Mouse (Mus musculus) midbrain, postnatal 0 days (tissue): ENCODE data around the gene Impg1. TPM values are rescaled to one million over a fixed set of nuclear protein-coding genes. Genes with fewer than 3 reads are reported as not detected.

Experiments used
- ATAC-seq: fragments of 200-750 bp; cut with Nextera tagmentation; 2 replicates; pipeline ENCODE4 v1.8.0; 2017; ENCODE audit warnings: moderate number of reproducible peaks, mild to moderate bottlenecking, moderate TSS enrichment, moderate library complexity; ENCODE audit not compliant: low FRiP score
- DNase-seq: peaks from one replicate; pipeline ENCODE4 v3.0.0-alpha.2; 2015; ENCODE audit warnings: low spot score
- H3K27ac ChIP-seq: fragments of 300-500 bp; sonication (generic); 2 replicates; pipeline ENCODE4 v1.5.1; 2014; ENCODE audit warnings: low read depth, mild to moderate bottlenecking, low read length, mixed read lengths
- H3K27me3 ChIP-seq: fragments of 300-500 bp; sonication (generic); 2 replicates; pipeline ENCODE4 v1.6.1; 2014; ENCODE audit warnings: low read length, control low read depth, mixed read lengths; ENCODE audit not compliant: insufficient read depth
- H3K36me3 ChIP-seq: fragments of 300-500 bp; sonication (generic); 2 replicates; pipeline ENCODE4 v1.6.1; 2014; ENCODE audit warnings: low read length, control low read depth, mixed read lengths; ENCODE audit not compliant: insufficient read depth
- H3K4me1 ChIP-seq: fragments of 300-500 bp; sonication (generic); 2 replicates; pipeline ENCODE4 v1.6.1; 2014; ENCODE audit warnings: mild to moderate bottlenecking, control low read depth, antibody characterized with exemption, low read length, mixed read lengths; ENCODE audit not compliant: insufficient read depth
- H3K4me2 ChIP-seq: fragments of 300-500 bp; sonication (generic); 2 replicates; pipeline ENCODE4 v1.6.1; 2014; ENCODE audit warnings: low read depth, mild to moderate bottlenecking, low read length, mixed read lengths; ENCODE audit not compliant: poor library complexity, severe bottlenecking
- H3K4me3 ChIP-seq: fragments of 300-500 bp; sonication (generic); 2 replicates; pipeline ENCODE4 v1.5.1; 2014; ENCODE audit warnings: low read depth, mild to moderate bottlenecking, low read length, moderate library complexity
- H3K9ac ChIP-seq: fragments of 300-500 bp; sonication (generic); replicated peaks from 2 replicates; pipeline ENCODE4 v1.6.1; 2014; ENCODE audit warnings: mild to moderate bottlenecking, low read length, moderate library complexity, mixed read lengths; ENCODE audit not compliant: poor library complexity, severe bottlenecking
- H3K9me3 ChIP-seq: fragments of 300-500 bp; sonication (generic); 2 replicates; pipeline ENCODE4 v1.6.1; 2016; ENCODE audit warnings: low read length, control low read depth
- CTCF ChIP-seq: IDR thresholded peaks from 2 replicates; pipeline ENCODE4 v1.5.1; 2016; ENCODE audit warnings: antibody characterized with exemption, mild to moderate bottlenecking
- WGBS: fragments of 180-500 bp; shearing (Covaris S2); extraction: QIAGEN DNeasy Blood & Tissue Kit; methylation state at CpG from one replicate; pipeline ENCODE4 v1.1.7; 2014; 5-methylcytosine and 5-hydroxymethylcytosine counted together
- polyA plus RNA-seq: library from polyadenylated mRNA; unstranded; fragments of >200 nt; fragmentation: Nextera tagmentation; extraction: Ambion mirVana; gene quantifications from 2 replicates; pipeline ENCODE4 v1.2.1, GENCODE M21; 2015
- total RNA-seq: library from RNA; depleted of rRNA; stranded (reverse); fragments of >200 nt; gene quantifications from 2 replicates; pipeline ENCODE4 v1.2.3, GENCODE M21; 2014

Impg1 gene
- total and polyA plus RNA-seq, 2 experiments from 2014 or later, result not detected

DNA sequence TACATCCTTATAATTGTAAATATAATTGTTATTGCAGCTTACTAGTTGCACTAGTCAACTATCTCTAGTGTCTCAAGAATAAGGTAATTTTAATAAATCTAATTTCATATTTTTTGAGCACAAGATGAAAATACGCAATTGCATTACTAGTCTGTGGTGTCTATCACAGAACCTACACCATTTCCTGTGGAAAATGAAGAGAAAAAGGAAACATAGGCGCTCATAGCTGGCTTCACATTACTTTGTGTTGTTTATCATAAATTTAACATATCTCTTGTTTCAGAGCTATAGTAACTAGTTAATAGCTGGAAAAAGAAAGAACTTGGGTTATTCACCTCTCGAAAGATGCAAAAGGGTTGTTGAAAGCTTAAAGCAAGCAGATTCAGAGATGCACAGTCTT lies 182.9 kb downstream of the Impg1 start:
- H3K9ac ChIP-seq, result no peak overlapping the region
- DNase-seq (no peak), ATAC-seq (no peak)
- 96% methylated on average over 3 of the region's 3 CpGs for WGBS
- no peak overlapping the region for H3K27ac ChIP-seq
- H3K4me1 ChIP-seq, result no peaks in the 10 kb centered on the region
- no peak for TF ChIP-seq CTCF
- H3K36me3 ChIP-seq, result peaks cover 6% of the 10 kb centered on the region; the same call in 1 of the 2 replicates
- H3K4me3 ChIP-seq, result no peak overlapping the region
- no peaks in the 10 kb centered on the region for H3K9me3 ChIP-seq
- H3K4me2 ChIP-seq, result no peak overlapping the region
- no peaks in the 10 kb centered on the region for H3K27me3 ChIP-seq

DNA sequence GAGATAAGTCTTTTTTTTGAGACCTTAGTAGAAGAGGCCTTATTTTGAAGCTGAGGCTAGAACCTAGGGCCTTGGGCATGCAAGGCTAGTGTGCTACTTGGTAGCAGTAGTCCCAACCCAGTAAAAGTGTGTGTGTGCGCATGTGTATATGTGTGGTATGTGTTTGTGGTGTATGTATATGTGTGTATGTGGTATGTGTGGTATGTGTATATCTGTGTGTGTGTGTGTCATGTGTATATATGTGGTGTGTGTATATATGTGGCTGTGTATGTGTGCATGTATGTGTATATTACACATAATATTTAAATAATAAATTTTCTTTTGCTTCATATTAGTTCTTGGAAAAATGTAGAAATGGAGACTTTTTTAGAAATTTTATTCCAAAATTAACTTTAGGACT lies 184.6 kb downstream of the Impg1 start:
- no peaks in the 10 kb centered on the region for H3K9me3 ChIP-seq
- no peak overlapping the region for H3K4me2 ChIP-seq
- H3K27me3 ChIP-seq, result no peaks in the 10 kb centered on the region
- H3K9ac ChIP-seq, result no peak overlapping the region
- H3K36me3 ChIP-seq, result peaks cover 8% of the 10 kb centered on the region; the same call in 1 of the 2 replicates
- no peak for TF ChIP-seq CTCF
- DNase-seq (no peak), ATAC-seq (no peak)
- H3K4me1 ChIP-seq, result no peaks in the 10 kb centered on the region
- no peak overlapping the region for H3K4me3 ChIP-seq
- no peak overlapping the region for H3K27ac ChIP-seq
- 100% methylated on average over 1 of the region's 1 CpGs for WGBS

DNA sequence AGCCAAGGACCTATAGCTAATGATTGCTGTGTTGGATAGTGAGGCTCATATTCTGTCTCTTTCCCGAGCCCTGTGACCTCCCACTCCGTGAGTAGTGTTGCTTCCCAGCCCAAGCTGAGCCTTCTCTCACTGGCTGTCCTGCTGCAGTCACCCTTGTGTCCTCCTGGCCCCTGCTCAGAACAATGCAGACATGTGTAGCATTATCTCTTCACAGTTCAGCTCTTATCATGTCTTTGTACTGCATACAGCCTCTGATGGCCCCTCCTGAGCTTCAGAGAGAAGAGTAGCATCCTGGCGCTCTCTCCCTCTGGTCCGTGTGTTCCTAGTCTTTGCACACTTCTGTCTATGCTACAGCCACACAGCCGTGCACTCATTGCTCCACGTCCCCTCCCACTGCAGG lies 187.5 kb downstream of the Impg1 start:
- H3K27me3 ChIP-seq, result no peaks in the 10 kb centered on the region
- no peaks in the 10 kb centered on the region for H3K9me3 ChIP-seq
- TF ChIP-seq CTCF, result no peak
- H3K4me1 ChIP-seq, result no peaks in the 10 kb centered on the region
- DNase-seq (no peak), ATAC-seq (no peak)
- H3K27ac ChIP-seq, result no peak overlapping the region
- no peak overlapping the region for H3K4me3 ChIP-seq
- no peak overlapping the region for H3K4me2 ChIP-seq
- WGBS, result 79% methylated on average over 6 of the region's 6 CpGs
- H3K9ac ChIP-seq, result no peak overlapping the region
- peaks cover 5% of the 10 kb centered on the region; the same call in 1 of the 2 replicates for H3K36me3 ChIP-seq

DNA sequence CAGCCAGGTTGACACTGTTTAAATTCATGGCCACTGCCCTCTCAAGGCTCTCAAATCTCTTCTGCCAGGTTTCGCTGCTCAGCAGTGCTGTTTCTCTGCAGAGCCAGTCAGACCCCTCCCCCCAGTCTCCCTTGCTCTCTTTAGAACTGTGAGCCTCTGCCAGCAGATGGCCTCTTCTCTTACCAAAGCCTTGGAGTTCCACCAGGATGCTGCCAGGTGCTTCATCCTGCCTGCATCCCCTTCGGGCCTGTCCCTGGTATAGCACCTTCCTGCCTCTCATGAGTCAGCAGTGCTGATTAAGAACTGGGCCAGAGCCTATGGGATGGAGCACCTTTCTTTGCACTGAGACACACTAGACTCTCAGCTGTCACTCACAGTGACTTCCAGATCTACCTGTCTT lies 188.1 kb downstream of the Impg1 start:
- Histone ChIP-seq H3K9ac (no peak overlapping the region), H3K27ac (no peak overlapping the region), H3K4me2 (no peak overlapping the region), H3K36me3 (peaks cover 5% of the 10 kb centered on the region; the same call in 1 of the 2 replicates), H3K27me3 (no peaks in the 10 kb centered on the region), H3K4me3 (no peak overlapping the region), H3K4me1 (no peaks in the 10 kb centered on the region), H3K9me3 (no peaks in the 10 kb centered on the region)
- WGBS, result 41% methylated on average over 2 of the region's 2 CpGs
- TF ChIP-seq CTCF, result no peak
- ATAC-seq (no peak), DNase-seq (peak; percentile 9)

DNA sequence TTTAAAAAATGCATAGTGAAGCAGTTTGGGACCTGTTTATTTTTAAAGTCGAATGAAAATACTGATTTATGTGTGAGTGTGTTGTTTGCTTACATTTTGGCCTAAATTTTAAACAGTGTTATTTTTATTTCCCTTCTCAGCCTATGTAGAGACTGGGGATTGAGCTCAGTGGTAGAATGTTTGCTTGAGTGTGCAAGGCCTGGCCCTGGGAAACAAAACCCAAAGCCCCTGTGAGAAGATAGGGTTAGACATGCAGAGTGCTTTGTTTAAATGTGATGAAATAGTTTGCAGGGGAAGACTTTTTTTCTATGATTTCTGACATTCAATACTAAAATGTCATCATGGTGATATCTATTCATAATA lies 189.5 kb downstream of the Impg1 start:
- no peak overlapping the region for H3K4me2 ChIP-seq
- no peak overlapping the region for H3K9ac ChIP-seq
- no peaks in the 10 kb centered on the region for H3K9me3 ChIP-seq
- TF ChIP-seq CTCF, result no peak
- ATAC-seq, result no peak
- H3K36me3 ChIP-seq, result peaks cover 5% of the 10 kb centered on the region; the same call in 1 of the 2 replicates
- no peak overlapping the region for H3K27ac ChIP-seq
- 80% methylated on average over 1 of the region's 1 CpGs for WGBS
- H3K4me3 ChIP-seq, result no peak overlapping the region
- no peaks in the 10 kb centered on the region for H3K4me1 ChIP-seq
- no peak for DNase-seq
- H3K27me3 ChIP-seq, result no peaks in the 10 kb centered on the region

DNA sequence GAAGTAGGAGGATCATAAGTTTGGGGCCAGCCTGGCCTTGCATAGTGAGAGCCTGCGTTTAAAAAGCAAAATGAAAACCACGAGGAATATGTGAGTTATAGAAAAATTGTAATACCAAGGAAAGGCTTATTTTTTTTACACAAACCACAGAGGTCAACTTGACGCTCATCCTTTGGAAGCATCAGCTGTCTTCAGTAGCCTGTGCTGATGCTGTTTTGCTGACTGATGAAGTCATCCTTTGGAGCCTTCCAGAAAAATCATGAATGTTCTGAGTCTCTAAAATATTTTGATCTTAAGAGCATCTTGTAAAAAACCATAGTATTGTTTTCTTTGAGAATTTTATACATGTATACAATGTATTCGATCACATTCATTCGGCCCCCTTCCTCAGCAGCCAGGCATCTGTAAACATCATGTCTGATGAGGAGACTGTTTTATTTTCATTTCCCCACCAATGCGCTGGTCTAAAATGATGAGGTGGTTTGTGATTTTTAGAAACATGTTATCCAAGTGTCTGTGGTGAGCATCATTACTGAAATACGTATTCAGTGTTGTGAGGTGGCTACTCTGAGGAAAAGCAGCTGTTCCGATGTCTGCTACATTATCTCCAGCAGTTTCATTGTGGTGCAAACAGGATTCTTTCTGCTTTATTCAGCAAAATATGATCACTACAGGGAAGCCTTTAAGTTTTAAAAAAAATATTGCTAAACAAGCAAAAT lies 190.1 kb downstream of the Impg1 start:
- DNase-seq, result no peak
- Histone ChIP-seq H3K27me3 (no peaks in the 10 kb centered on the region), H3K4me3 (no peak overlapping the region), H3K4me2 (no peak overlapping the region), H3K27ac (no peak overlapping the region), H3K9me3 (no peaks in the 10 kb centered on the region), H3K4me1 (no peaks in the 10 kb centered on the region), H3K9ac (no peak overlapping the region), H3K36me3 (peaks cover 4% of the 10 kb centered on the region)
- TF ChIP-seq CTCF, result no peak
- no peak for ATAC-seq
- WGBS, result 84% methylated on average over 8 of the region's 8 CpGs
